Mouse (Mus musculus) ES-E14 (cell line): ENCODE results near the gene Mrpl57.

Experiments used
- HCFC1 ChIP-seq: IDR thresholded peaks from 2 replicates; pipeline ENCODE4 v1.6.1; 2012; ENCODE audit warnings: low read length, inconsistent platforms, borderline replicate concordance; ENCODE audit not compliant: insufficient read depth
- ZC3H11A ChIP-seq: IDR thresholded peaks from 2 replicates; pipeline ENCODE4 v1.6.1; 2012; ENCODE audit warnings: low read depth, mild to moderate bottlenecking, inconsistent platforms, low read length, borderline replicate concordance

- TF ChIP-seq HCFC1, result no peak
- no peak for TF ChIP-seq ZC3H11A
Observed at GRCm38 (mm10) chr14:57835157-57835556, 9.1 kb downstream of the Mrpl57 start.
